Mouse (Mus musculus) liver, embryonic 14.5 days (tissue): Measurements from ENCODE around the gene Srd5a3.

ENCODE experiments used
- CTCF ChIP-seq: IDR thresholded peaks from 2 replicates; pipeline ENCODE4 v1.5.1; 2016; ENCODE audit warnings: antibody characterized with exemption, low read depth, control low read depth
- EP300 ChIP-seq: IDR thresholded peaks from 2 replicates; pipeline ENCODE4 v1.6.1; 2016; ENCODE audit warnings: antibody characterized with exemption, low read depth

DNA sequence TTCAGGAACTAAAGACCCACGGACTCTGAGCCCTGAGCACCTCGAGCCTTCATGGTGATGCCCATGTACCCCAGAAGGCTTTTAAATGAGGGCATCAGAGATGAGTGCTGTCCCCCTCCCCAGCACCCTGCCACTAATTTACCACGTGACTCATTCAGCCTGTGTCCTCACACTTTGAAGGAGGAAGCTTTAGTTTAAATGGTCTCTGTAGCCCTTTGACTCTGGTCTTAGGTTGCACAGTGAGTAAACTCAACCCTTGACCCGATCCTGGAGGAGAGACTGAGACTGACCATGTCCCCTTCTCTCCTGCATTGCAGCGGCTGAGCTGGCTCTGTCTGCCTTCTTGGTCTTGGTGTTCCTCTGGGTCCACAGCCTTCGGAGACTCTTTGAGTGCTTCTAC lies 9.4 kb downstream of the Srd5a3 start:
- TF ChIP-seq EP300, result no peak
- no peak for TF ChIP-seq CTCF
